Mouse (Mus musculus) MEL (cell line): ENCODE results near the gene Fbn1. TPM values are rescaled to one million over a fixed set of nuclear protein-coding genes. Genes with fewer than 3 reads are reported as not detected.

ENCODE experiments used
- DNase-seq: peaks from one replicate; pipeline ENCODE4 v3.0.0; 2011; ENCODE audit warnings: low read depth, low spot score
- H3K27ac ChIP-seq: 2 replicates; pipeline ENCODE4 v1.5.1; 2012; ENCODE audit warnings: low read depth, mild to moderate bottlenecking, control low read depth, low read length, moderate library complexity; ENCODE audit not compliant: control insufficient read depth
- H3K27me3 ChIP-seq, 2 experiments: fragments of 150-350 bp in 1 of 2; sonication (generic) in 1 of 2; 2 replicates each; pipeline ENCODE4 v1.6.1; 2012; ENCODE audit warnings: low read length in 2 of 2, mild to moderate bottlenecking in 2 of 2, improper control_type of control experiment in 1 of 2, moderate library complexity in 1 of 2; ENCODE audit not compliant: insufficient read depth in 2 of 2, control insufficient read depth in 1 of 2
- H3K36me3 ChIP-seq, 2 experiments: 2 replicates each; pipeline ENCODE4 v1.6.1; 2012 to 2014; ENCODE audit warnings: low read length in 2 of 2, improper control_type of control experiment in 1 of 2, inconsistent platforms in 1 of 2, mild to moderate bottlenecking in 1 of 2; ENCODE audit not compliant: insufficient read depth in 2 of 2, control insufficient read depth in 1 of 2
- H3K4me1 ChIP-seq, 2 experiments: fragments of 150-350 bp in 1 of 2; sonication (generic) in 1 of 2; 2 replicates each; pipeline ENCODE4 v1.6.1; 2012; ENCODE audit warnings: low read length in 2 of 2, improper control_type of control experiment in 1 of 2, mild to moderate bottlenecking in 1 of 2; ENCODE audit not compliant: insufficient read depth in 2 of 2, control insufficient read depth in 1 of 2
- H3K4me3 ChIP-seq, 2 experiments: fragments of 150-350 bp in 1 of 2; sonication (generic) in 1 of 2; 2 replicates each; pipeline ENCODE4 v1.5.1; 2012; ENCODE audit warnings: low read depth in 2 of 2, low read length in 2 of 2, mild to moderate bottlenecking in 2 of 2, moderate library complexity in 2 of 2, control low read depth in 1 of 2, improper control_type of control experiment in 1 of 2; ENCODE audit not compliant: control insufficient read depth in 1 of 2, insufficient read depth in 1 of 2
- H3K79me2 ChIP-seq: 2 replicates; pipeline ENCODE4 v1.6.1; 2012; ENCODE audit warnings: mild to moderate bottlenecking, low read length, moderate library complexity; ENCODE audit not compliant: control insufficient read depth, poor library complexity, insufficient read depth
- H3K9ac ChIP-seq: 2 replicates; pipeline ENCODE4 v1.6.1; 2012; ENCODE audit warnings: low read depth, mild to moderate bottlenecking, control low read depth, low read length, moderate library complexity; ENCODE audit not compliant: control insufficient read depth, poor library complexity, severe bottlenecking
- H3K9me3 ChIP-seq: fragments of 150-350 bp; sonication (generic); replicated peaks from 2 replicates; pipeline ENCODE4 v1.6.1; 2012; ENCODE audit warnings: mild to moderate bottlenecking, low read length, improper control_type of control experiment, moderate library complexity; ENCODE audit not compliant: insufficient read depth
- BHLHE40 ChIP-seq: IDR thresholded peaks from 2 replicates; pipeline ENCODE4 v1.6.1; 2012; ENCODE audit warnings: low read depth, mild to moderate bottlenecking, inconsistent platforms, low read length, improper control_type of control experiment, borderline replicate concordance
- CHD1 ChIP-seq: IDR thresholded peaks from 2 replicates; pipeline ENCODE4 v1.6.1; 2012; ENCODE audit warnings: low read depth, mild to moderate bottlenecking, inconsistent platforms, low read length, improper control_type of control experiment
- CTCF ChIP-seq, 3 experiments: IDR thresholded peaks in 2 of 3; conservative IDR thresholded peaks in 1 of 3; 2 replicates each; pipeline ENCODE4 v1.5.1; 2011 to 2012; ENCODE audit warnings: low read length in 3 of 3, low read depth in 2 of 3, mild to moderate bottlenecking in 2 of 3, improper control_type of control experiment in 1 of 3, inconsistent platforms in 1 of 3, mixed read lengths in 1 of 3, moderate library complexity in 1 of 3; ENCODE audit not compliant: control insufficient read depth in 1 of 3, insufficient read depth in 1 of 3, poor library complexity in 1 of 3, severe bottlenecking in 1 of 3
- E2F4 ChIP-seq: IDR thresholded peaks from 2 replicates; pipeline ENCODE4 v1.6.1; 2011; ENCODE audit warnings: low read depth, low read length, improper control_type of control experiment, borderline replicate concordance
- ETS1 ChIP-seq: IDR thresholded peaks from 2 replicates; pipeline ENCODE4 v1.6.1; 2012; ENCODE audit warnings: low read depth, mild to moderate bottlenecking, inconsistent platforms, low read length, improper control_type of control experiment, moderate library complexity
- GABPA ChIP-seq: IDR thresholded peaks from 2 replicates; pipeline ENCODE4 v1.6.1; 2012; ENCODE audit warnings: low read depth, mild to moderate bottlenecking, inconsistent platforms, low read length, improper control_type of control experiment, moderate library complexity
- HCFC1 ChIP-seq: IDR thresholded peaks from 2 replicates; pipeline ENCODE4 v1.6.1; 2012; ENCODE audit warnings: low read depth, mild to moderate bottlenecking, inconsistent platforms, low read length, improper control_type of control experiment, moderate library complexity
- KAT2A ChIP-seq: conservative IDR thresholded peaks from 2 replicates; pipeline ENCODE4 v1.6.1; 2012; ENCODE audit warnings: low read depth, low read length, improper control_type of control experiment, inconsistent platforms
- MAFK ChIP-seq: IDR thresholded peaks from 2 replicates; pipeline ENCODE4 v1.6.1; 2011; ENCODE audit warnings: low read depth, mild to moderate bottlenecking, low read length, improper control_type of control experiment, borderline replicate concordance
- MAX ChIP-seq: IDR thresholded peaks from 2 replicates; pipeline ENCODE4 v1.6.1; 2011; ENCODE audit warnings: low read length, improper control_type of control experiment
- MAZ ChIP-seq: IDR thresholded peaks from 2 replicates; pipeline ENCODE4 v1.6.1; 2012; ENCODE audit warnings: low read depth, mild to moderate bottlenecking, inconsistent platforms, low read length, improper control_type of control experiment
- MYB ChIP-seq: IDR thresholded peaks from 2 replicates; pipeline ENCODE4 v1.6.1; 2011; ENCODE audit warnings: mild to moderate bottlenecking, low read depth, low read length, improper control_type of control experiment
- POLR2A ChIP-seq, 2 experiments: IDR thresholded peaks; 2 replicates each; pipeline ENCODE4 v1.6.1; 2011 to 2012; ENCODE audit warnings: low read length in 2 of 2, mild to moderate bottlenecking in 2 of 2, control low read depth in 1 of 2, improper control_type of control experiment in 1 of 2, low read depth in 1 of 2, moderate library complexity in 1 of 2; ENCODE audit not compliant: control insufficient read depth in 1 of 2, insufficient read depth in 1 of 2, poor library complexity in 1 of 2
- POLR2AphosphoS2 ChIP-seq: IDR thresholded peaks from 2 replicates; pipeline ENCODE4 v1.6.1; 2011; ENCODE audit warnings: low read length, improper control_type of control experiment
- POLR2AphosphoS5 ChIP-seq: IDR thresholded peaks from 2 replicates; pipeline ENCODE4 v1.6.1; 2012; ENCODE audit warnings: low read depth, borderline replicate concordance, mild to moderate bottlenecking, inconsistent platforms, low read length, moderate library complexity, mixed read lengths
- RAD21 ChIP-seq: IDR thresholded peaks from 2 replicates; pipeline ENCODE4 v1.6.1; 2011; ENCODE audit warnings: mild to moderate bottlenecking, low read depth, low read length, improper control_type of control experiment
- RCOR1 ChIP-seq: IDR thresholded peaks from 2 replicates; pipeline ENCODE4 v1.6.1; 2012; ENCODE audit warnings: low read depth, mild to moderate bottlenecking, inconsistent platforms, low read length, improper control_type of control experiment
- SMC3 ChIP-seq: IDR thresholded peaks from 2 replicates; pipeline ENCODE4 v1.6.1; 2011; ENCODE audit warnings: low read depth, low read length, improper control_type of control experiment
- UBTF ChIP-seq: IDR thresholded peaks from 2 replicates; pipeline ENCODE4 v1.6.1; 2012; ENCODE audit warnings: low read depth, mild to moderate bottlenecking, inconsistent platforms, low read length, improper control_type of control experiment, moderate library complexity, borderline replicate concordance; ENCODE audit not compliant: insufficient read depth
- USF1 ChIP-seq: IDR thresholded peaks from 2 replicates; pipeline ENCODE4 v1.6.1; 2014; ENCODE audit warnings: low read depth, mild to moderate bottlenecking, inconsistent platforms, low read length, improper control_type of control experiment, moderate library complexity
- ZC3H11A ChIP-seq: IDR thresholded peaks from 2 replicates; pipeline ENCODE4 v1.6.1; 2012; ENCODE audit warnings: low read depth, mild to moderate bottlenecking, inconsistent platforms, low read length, improper control_type of control experiment
- ZMIZ1 ChIP-seq: IDR thresholded peaks from 2 replicates; pipeline ENCODE4 v1.6.1; 2012; ENCODE audit warnings: low read depth, mild to moderate bottlenecking, inconsistent platforms, low read length, improper control_type of control experiment, moderate library complexity
- ZNF384 ChIP-seq: IDR thresholded peaks from 2 replicates; pipeline ENCODE4 v1.6.1; 2012; ENCODE audit warnings: low read depth, mild to moderate bottlenecking, inconsistent platforms, low read length, improper control_type of control experiment
- polyA plus RNA-seq, 2 experiments: library from polyadenylated mRNA; stranded (reverse) in 1 of 2; unstranded in 1 of 2; fragments of >175 nt in 1 of 2; fragments of >200 nt in 1 of 2; gene quantifications; 2 replicates each; pipeline versions ENCODE4 v1.2.1 to v1.2.4; 2012; ENCODE audit warnings: low replicate concordance in 2 of 2, low read depth in 1 of 2; ENCODE audit not compliant: insufficient read length in 2 of 2, insufficient read depth in 1 of 2, missing spikeins in 1 of 2
- total RNA-seq: library from RNA; depleted of rRNA; stranded (reverse); fragments of 300-350 nt; gene quantifications from 2 replicates; pipeline ENCODE4 v1.2.3, GENCODE M21; 2012; rRNA removed

The Fbn1 gene
- total RNA-seq (0.03 TPM in 1 of 2 replicates, not detected in the other), polyA plus RNA-seq (under 1 TPM in 1 of 2 experiments, not detected in 1; 0.01 TPM)

DNA sequence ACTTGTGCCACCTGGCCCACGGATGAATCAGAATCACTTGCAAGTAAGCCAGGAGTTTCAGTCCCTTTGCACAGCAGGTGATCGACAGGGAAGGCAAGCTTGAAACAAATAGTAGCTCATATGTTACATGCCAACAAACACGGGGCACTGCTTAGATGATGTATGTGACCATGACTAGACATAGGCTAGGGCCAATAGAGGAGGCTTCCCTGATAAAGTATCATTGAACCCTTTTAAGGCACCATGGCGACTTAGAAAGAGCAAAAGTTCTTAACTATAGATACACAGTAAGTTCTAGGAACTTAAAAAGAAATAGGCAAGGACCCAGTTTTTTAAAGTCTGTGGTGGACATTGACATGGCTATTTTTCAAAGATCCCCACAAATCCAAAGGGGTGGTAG lies at the start of gene Fbn1:
TSS of gene Fbn1 (minus strand) at position 101 of the 400 bp plus-strand sequence.
- no peaks in the 10 kb centered on the region for H3K79me2 ChIP-seq
- peaks cover 0 to 1% of the 10 kb centered on the region in 2 experiments for H3K27me3 ChIP-seq

GRCm38 (mm10) chr2:125555830-125556229 lies 48.0 kb upstream of the Fbn1 start:
- Histone ChIP-seq H3K9ac (no peak overlapping the region), H3K27me3 (no peaks in the 10 kb centered on the region), H3K4me3 (no peak overlapping the region), H3K9me3 (no peaks in the 10 kb centered on the region), H3K4me1 (no peaks in the 10 kb centered on the region), H3K27ac (no peak overlapping the region), H3K36me3 (no peaks in the 10 kb centered on the region), H3K79me2 (no peaks in the 10 kb centered on the region)
- DNase-seq: peak; percentile 18
- no peak for TF ChIP-seq ZC3H11A
- TF ChIP-seq RAD21: peak; percentile 57
- no peak for TF ChIP-seq MAZ
- no peak for TF ChIP-seq E2F4
- TF ChIP-seq MYB: no peak
- no peak for TF ChIP-seq CHD1
- TF ChIP-seq ETS1: no peak
- peak in 2 of 3 experiments; percentile 15 to 49; a peak in 2 of 6 replicates for TF ChIP-seq CTCF (IDR thresholded peaks at IDR 0.05 in 2 of 3, conservative IDR thresholded peaks at IDR 0.05 in 1 of 3; ENCODE audit: control insufficient read depth in 1 of 3, insufficient read depth in 1 of 3, low read depth in 2 of 3, low read length in 3 of 3, poor library complexity in 1 of 3, severe bottlenecking in 1 of 3)
- no peak for TF ChIP-seq MAX
- no peak for TF ChIP-seq POLR2AphosphoS2
- TF ChIP-seq GABPA: no peak
- TF ChIP-seq SMC3: peak; percentile 33

More for the DNA sequence above, at the start of gene Fbn1:
- Histone ChIP-seq H3K36me3 (no peaks in the 10 kb centered on the region), H3K9me3 (no peaks in the 10 kb centered on the region), H3K4me3 (no peak within 1 kb of the TSS), H3K27ac (no peak within 1 kb of the TSS), H3K9ac (no peak within 1 kb of the TSS), H3K4me1 (no peaks in the 10 kb centered on the region)
- no peak for DNase-seq
- no peak for TF ChIP-seq POLR2AphosphoS5
- TF ChIP-seq, all 39 proteins: peak for 0

GRCm38 (mm10) chr2:125548806-125549578 lies 41.2 kb upstream of the Fbn1 start:
- DNase-seq: no peak
- no peak overlapping the region for H3K27ac ChIP-seq
- no peaks in the 10 kb centered on the region for H3K27me3 ChIP-seq
- H3K4me1 ChIP-seq: no peaks in the 10 kb centered on the region
- no peak overlapping the region for H3K4me3 ChIP-seq
- no peak overlapping the region for H3K9ac ChIP-seq
- no peaks in the 10 kb centered on the region for H3K36me3 ChIP-seq
- no peaks in the 10 kb centered on the region for H3K79me2 ChIP-seq
- H3K9me3 ChIP-seq: no peaks in the 10 kb centered on the region
- TF ChIP-seq POLR2A (IDR thresholded peaks at IDR 0.05; ENCODE audit: control insufficient read depth in 1 of 2, insufficient read depth in 1 of 2, low read depth in 1 of 2, low read length in 2 of 2, poor library complexity in 1 of 2) (no peak), POLR2AphosphoS2 (no peak), CHD1 (no peak), MAZ (no peak), MAX (no peak), UBTF (no peak), USF1 (no peak), BHLHE40 (no peak), MAFK (no peak), RAD21 (no peak), ZMIZ1 (no peak), E2F4 (no peak), HCFC1 (no peak), KAT2A (no peak), POLR2AphosphoS5 (no peak), ZNF384 (no peak), RCOR1 (no peak)
